Mouse (Mus musculus): ENCODE measurements at regions not wholly inside any gene's neighbourhood (a gene's known extent, or its start where the extent isn't known, plus 50 kb on each side); places are given as distances from the start of the nearest gene placed in this dataset.
"Not testable (repeated sequence)": the region's sequence is repeated elsewhere in the genome, so short reads cannot be mapped to it uniquely, and the experiment has no call there.

GRCm38 (mm10) chr13:72280871-72281270, 317.3 kb upstream of the Irx1 start:
- no peak for DNase-seq (ENCODE audit: low spot score)

- no peak for DNase-seq (ENCODE audit: low spot score)
Measured at GRCm38 (mm10) chr13:72282764-72283163, 319.2 kb upstream of the Irx1 start.

- no peak for DNase-seq (ENCODE audit: low spot score)
Measured at GRCm38 (mm10) chr13:72283701-72284100, 320.2 kb upstream of the Irx1 start.

GRCm38 (mm10) chr13:72286301-72286700, 322.8 kb upstream of the Irx1 start:
- no peak for DNase-seq (ENCODE audit: low spot score)

GRCm38 (mm10) chr13:72288381-72289092, 325.0 kb upstream of the Irx1 start:
- DNase-seq (ENCODE audit: low spot score): no peak

- DNase-seq (ENCODE audit: low spot score): no peak
Measured at GRCm38 (mm10) chr13:72289093-72289501, 325.6 kb upstream of the Irx1 start.

GRCm38 (mm10) chr13:72292361-72292760, 328.8 kb upstream of the Irx1 start:
- peak; percentile 7 for DNase-seq (ENCODE audit: low spot score)

GRCm38 (mm10) chr13:72293059-72293694, 329.7 kb upstream of the Irx1 start:
- DNase-seq (ENCODE audit: low spot score): no peak

GRCm38 (mm10) chr13:72298264-72298870, 330.3 kb upstream of the Irx2 start:
- no peak for DNase-seq (ENCODE audit: low spot score)

- no peak for DNase-seq (ENCODE audit: low spot score)
Measured at GRCm38 (mm10) chr13:72299660-72300059, 329.0 kb upstream of the Irx2 start.

- no peak for DNase-seq (ENCODE audit: low spot score)
Measured at GRCm38 (mm10) chr13:72301114-72301513, 327.5 kb upstream of the Irx2 start.

- DNase-seq (ENCODE audit: low spot score): no peak
Measured at GRCm38 (mm10) chr13:72301841-72302240, 326.8 kb upstream of the Irx2 start.

- DNase-seq (ENCODE audit: low spot score): no peak
Measured at GRCm38 (mm10) chr13:72302436-72303125, 326.0 kb upstream of the Irx2 start.

- no peak for DNase-seq (ENCODE audit: low spot score)
Measured at GRCm38 (mm10) chr13:72303126-72303760, 325.4 kb upstream of the Irx2 start.

GRCm38 (mm10) chr13:72324041-72324690, 304.5 kb upstream of the Irx2 start:
- DNase-seq (ENCODE audit: low spot score): no peak

GRCm38 (mm10) chr13:72326201-72326600, 302.4 kb upstream of the Irx2 start:
- DNase-seq (ENCODE audit: low spot score): not testable (repeated sequence)

- no peak for DNase-seq (ENCODE audit: low spot score)
Measured at GRCm38 (mm10) chr13:72345647-72346133, 282.9 kb upstream of the Irx2 start.

GRCm38 (mm10) chr13:72346207-72346943, 282.2 kb upstream of the Irx2 start:
- no peak for DNase-seq (ENCODE audit: low spot score)

- no peak for DNase-seq (ENCODE audit: low spot score)
Measured at GRCm38 (mm10) chr13:72346944-72347586, 281.6 kb upstream of the Irx2 start.

GRCm38 (mm10) chr13:72352641-72353181, 275.9 kb upstream of the Irx2 start:
- no peak for DNase-seq (ENCODE audit: low spot score)
